Mouse (Mus musculus): Measurements from ENCODE around the gene Vmn1r126.
"Not testable (repeated sequence)": the region's sequence is repeated elsewhere in the genome, so short reads cannot be mapped to it uniquely, and the experiment has no call there.

- TF ChIP-seq POLR2A (IDR thresholded peaks at IDR 0.05; ENCODE audit: low read depth, low read length); CTCF (IDR thresholded peaks at IDR 0.05; ENCODE audit: extremely low read depth, insufficient read depth, insufficient read length, insufficient replicate concordance): not testable (repeated sequence)
Observed at GRCm38 (mm10) chr7:21301367-21301766, at the start of gene Vmn1r126.

Data from spleen, adult 2 months (tissue).